Mouse (Mus musculus) cerebellum, adult (tissue): ENCODE results near the gene Olfr558.

ENCODE experiments used
- ATAC-seq: cut with Nextera tagmentation; 2 replicates; pipeline ENCODE4 v1.9.2; 2017; ENCODE audit warnings: mild to moderate bottlenecking, moderate library complexity, mixed read lengths; ENCODE audit not compliant: insufficient number of reproducible peaks, low FRiP score, low TSS enrichment

The Olfr558 gene

GRCm38 (mm10) chr7:102701915-102702314, at the start of gene Olfr558:
Gene Olfr558 (plus strand): TSS chr7:102702215.
- no peak for ATAC-seq

- no peak for ATAC-seq
Observed at GRCm38 (mm10) chr7:102658523-102658922, 43.5 kb upstream of the Olfr558 start, which contains the start of gene Olfr555. Gene Olfr555 (plus strand): TSS chr7:102658823.

GRCm38 (mm10) chr7:102664599-102664998, 37.4 kb upstream of the Olfr558 start, which contains the start of gene Olfr556:
Gene Olfr556 (plus strand): TSS chr7:102664899.
- no peak for ATAC-seq

DNA sequence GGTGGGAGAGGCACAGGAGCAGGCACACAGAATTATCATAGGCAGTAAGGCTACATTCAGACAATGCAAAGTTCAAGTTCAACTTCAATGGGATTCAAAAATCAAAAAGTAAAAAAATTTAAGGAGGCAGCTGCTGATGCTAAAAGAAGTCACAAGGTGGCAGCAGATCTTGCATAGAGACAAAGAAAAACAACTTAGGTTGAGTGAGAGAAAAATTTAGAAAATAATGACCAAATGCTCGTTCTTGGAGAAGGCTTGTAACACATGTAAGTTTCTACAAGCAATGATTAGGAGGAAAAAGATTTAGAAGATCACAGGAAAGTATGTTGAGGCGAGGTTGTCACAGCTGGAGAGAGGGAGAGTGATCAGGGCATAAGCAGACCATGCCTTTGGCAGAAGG, 36.6 kb upstream of the Olfr558 start:
- no peak for ATAC-seq

DNA sequence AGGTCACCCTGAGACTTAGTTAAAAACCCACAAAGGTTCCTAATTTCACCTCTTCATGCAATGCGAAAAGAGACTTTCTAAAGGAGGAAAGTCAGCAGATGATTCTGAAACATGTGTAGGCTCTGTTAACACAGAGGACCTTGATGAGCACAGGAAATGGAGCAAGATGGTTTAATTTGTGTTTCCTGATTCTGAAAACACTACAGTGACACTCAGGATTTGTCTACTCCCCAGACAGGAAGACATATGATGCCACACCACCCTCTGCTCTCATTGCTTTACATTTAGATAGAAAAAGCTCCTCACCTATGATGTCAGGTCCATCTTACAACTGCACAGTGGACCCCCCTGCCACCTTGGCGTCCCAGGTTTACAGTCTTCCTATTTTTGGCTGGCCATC, 25.8 kb upstream of the Olfr558 start:
- ATAC-seq: no peak

DNA sequence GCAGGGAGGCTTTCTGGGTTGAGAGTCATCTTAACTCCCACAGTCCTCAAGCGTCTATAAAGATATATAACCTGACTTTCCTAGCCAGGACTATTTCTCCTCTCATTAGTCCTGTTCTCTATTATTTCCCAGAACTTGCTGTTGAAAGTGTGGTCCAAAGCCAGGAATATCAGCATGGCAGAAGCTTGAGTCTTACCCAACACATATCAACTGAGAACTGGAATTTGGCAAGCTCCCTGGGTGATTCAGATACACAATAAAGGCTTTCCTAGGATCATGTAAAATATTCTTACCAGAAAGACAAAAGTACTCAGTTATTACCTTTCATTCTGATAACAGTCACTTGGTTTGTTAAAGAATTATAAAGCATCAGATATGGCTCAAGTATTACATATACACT, 20.1 kb upstream of the Olfr558 start:
- no peak for ATAC-seq

DNA sequence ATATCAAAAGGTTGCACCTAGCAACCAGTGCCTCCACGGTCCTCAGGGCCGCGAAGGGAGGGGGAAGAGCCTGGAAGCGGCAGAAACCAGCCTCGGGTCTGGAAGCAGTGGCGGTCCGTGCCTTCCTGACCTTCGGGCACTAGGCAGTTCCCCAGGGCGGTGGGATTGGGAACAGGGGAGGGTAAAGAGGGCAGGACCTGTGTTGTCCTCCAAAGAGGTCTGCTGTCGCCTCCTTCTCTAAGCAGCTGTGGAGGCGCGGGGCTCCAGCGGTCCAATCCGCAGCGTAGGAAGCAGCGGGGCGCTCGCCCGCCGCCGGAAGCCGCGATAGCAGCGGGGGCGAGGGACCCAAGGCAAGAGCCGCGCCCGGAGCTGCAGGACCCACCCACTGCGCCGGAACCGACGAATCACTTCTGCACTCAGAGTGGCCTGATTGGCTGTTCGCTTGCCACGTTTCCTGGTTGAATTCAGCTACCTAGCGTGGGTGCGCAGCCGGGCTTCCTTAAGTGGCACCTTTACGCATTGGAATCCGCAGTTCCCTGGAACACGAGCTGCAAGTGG, 15.0 kb upstream of the Olfr558 start, which contains the start of gene Trim68:
Gene Trim68, minus strand, starts transcription at position 384 of the 558 bp plus-strand sequence.
- ATAC-seq: peak; percentile 86

- ATAC-seq: no peak
Observed at GRCm38 (mm10) chr7:102695358-102696125, 6.5 kb upstream of the Olfr558 start, which contains the start of gene Olfr557. Gene Olfr557 (plus strand): TSS chr7:102695910.

DNA sequence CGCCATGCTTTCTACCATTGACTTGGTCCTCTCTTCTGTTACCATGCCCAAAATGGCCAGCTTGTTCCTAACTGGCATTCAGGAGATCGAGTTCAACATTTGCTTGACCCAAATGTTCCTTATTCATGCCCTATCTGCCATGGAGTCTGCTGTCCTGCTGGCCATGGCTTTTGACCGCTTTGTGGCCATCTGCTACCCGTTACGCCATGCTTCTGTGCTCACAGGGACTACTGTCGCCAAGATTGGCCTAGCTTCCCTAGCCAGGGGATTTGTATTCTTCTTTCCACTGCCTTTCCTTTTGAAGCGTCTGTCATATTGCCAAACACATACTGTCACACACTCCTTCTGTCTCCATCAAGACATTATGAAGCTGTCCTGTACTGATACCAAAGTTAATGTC, 3.6 kb upstream of the Olfr558 start:
- ATAC-seq: no peak

- no peak for ATAC-seq
Observed at GRCm38 (mm10) chr7:102718970-102719369, 17.0 kb downstream of the Olfr558 start, which contains the start of gene Olfr33. Gene Olfr33 (minus strand): TSS chr7:102719070.

DNA sequence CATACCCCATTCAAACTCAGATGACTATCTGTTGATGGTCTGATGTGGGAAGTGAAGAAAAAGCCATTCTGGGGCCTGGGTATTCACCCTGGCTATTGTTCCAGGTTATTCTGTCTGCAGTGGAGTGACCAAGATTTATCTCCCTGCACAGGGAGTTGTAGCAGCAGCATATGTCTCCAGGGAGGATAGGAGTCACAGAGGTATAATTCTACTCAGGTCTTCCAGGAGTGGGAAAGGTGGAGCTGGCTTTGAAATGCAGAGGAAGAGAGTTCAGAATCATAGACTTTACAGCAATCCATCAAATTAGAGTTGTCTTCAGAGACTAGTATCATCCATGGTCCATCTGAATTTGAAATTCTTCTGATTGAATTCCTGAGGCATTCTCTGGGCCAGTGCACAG, 25.4 kb downstream of the Olfr558 start, which contains the start of gene Olfr559:
Gene Olfr559, minus strand, starts transcription at position 101 of the 400 bp plus-strand sequence.
- ATAC-seq: no peak

DNA sequence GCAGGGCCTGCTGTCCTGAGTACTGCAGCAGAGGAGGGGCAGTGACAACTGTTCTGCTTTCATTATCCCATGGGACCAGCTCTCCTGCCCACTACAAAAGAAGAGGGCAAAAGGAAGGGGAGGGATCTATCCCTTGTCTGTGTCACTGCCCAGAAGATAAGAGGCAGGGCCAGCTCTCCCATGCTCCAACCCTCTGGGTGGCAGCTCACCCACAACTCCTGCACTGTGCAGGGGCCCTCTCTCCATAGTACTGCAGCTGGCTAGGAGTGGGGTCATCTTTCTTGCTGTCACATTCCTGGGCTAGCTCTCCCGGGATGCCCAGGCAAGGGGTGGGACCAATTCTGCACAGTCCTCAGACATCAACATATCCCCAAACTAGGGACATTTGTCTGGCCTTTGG, 31.8 kb downstream of the Olfr558 start:
- ATAC-seq: no peak

GRCm38 (mm10) chr7:102737705-102738104, 35.7 kb downstream of the Olfr558 start:
- no peak for ATAC-seq

- no peak for ATAC-seq
Observed at GRCm38 (mm10) chr7:102752086-102752485, 50.1 kb downstream of the Olfr558 start.

GRCm38 (mm10) chr7:102759266-102759665, 57.3 kb downstream of the Olfr558 start, which contains the start of the genes Olfr560 and Olfr78:
Gene Olfr560 (minus strand): TSS chr7:102759366.
Gene Olfr78 (minus strand): TSS chr7:102759471.
- ATAC-seq: no peak
